Mouse (Mus musculus): ENCODE data around the gene Zfp93.

DNA sequence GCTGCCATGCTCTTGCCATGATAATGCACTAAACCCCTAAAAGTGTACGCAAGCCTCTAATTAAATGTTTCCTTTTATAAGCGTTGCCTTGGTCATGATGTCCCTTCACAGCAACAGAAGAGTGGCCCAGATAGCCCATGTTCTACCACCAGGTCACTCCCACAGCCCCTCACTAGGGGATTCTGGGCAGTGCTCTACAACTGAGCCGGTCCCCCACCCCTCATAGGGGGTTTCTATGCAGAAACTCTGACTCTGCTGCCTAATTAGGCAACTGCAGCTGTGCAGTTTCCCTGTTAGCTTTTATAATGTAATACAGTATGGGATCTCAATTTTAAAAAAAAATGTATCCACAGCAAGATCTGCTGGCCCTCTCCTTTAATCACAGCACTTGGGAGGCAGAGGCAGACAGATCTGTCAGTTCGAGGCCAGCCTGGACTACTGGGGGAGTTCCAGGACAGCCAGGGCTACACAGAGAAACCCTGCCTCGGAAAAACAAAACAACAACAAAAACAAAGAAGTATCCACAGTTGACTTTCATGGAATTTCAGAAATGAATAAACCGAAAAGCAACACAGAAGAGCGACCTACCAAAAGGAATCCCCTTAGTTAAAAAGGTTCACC lies 443 bp upstream of the Zfp93 start:
- no peak for TF ChIP-seq CTCF (IDR thresholded peaks at IDR 0.05; ENCODE audit: insufficient read depth, low read depth, low read length)
- TF ChIP-seq POLR2A (IDR thresholded peaks at IDR 0.05; ENCODE audit: insufficient read depth, low read depth, low read length), result no peak
